Mouse (Mus musculus) G1E (cell line): ENCODE data around the gene Coasy.

Experiments used
- CTCF ChIP-seq: IDR thresholded peaks from 2 replicates; pipeline ENCODE4 v1.5.1; 2012; ENCODE audit warnings: low read depth, low read length, inconsistent platforms, mixed read lengths
- GATA1 ChIP-seq: IDR thresholded peaks from 2 replicates; pipeline ENCODE4 v1.6.1; 2012; ENCODE audit warnings: borderline replicate concordance, low read length, inconsistent platforms, mixed read lengths
- GATA2 ChIP-seq: IDR thresholded peaks from 2 replicates; pipeline ENCODE4 v1.6.1; 2012; ENCODE audit warnings: low read depth, low read length, inconsistent platforms, borderline replicate concordance
- POLR2AphosphoS5 ChIP-seq: IDR thresholded peaks from 2 replicates; pipeline ENCODE4 v1.6.1; 2012; ENCODE audit warnings: low read depth, low read length, inconsistent platforms; ENCODE audit not compliant: insufficient replicate concordance
- TAL1 ChIP-seq: conservative IDR thresholded peaks from 2 replicates; pipeline ENCODE4 v1.6.1; 2012; ENCODE audit warnings: low read depth, low read length, inconsistent platforms, mixed read lengths

DNA sequence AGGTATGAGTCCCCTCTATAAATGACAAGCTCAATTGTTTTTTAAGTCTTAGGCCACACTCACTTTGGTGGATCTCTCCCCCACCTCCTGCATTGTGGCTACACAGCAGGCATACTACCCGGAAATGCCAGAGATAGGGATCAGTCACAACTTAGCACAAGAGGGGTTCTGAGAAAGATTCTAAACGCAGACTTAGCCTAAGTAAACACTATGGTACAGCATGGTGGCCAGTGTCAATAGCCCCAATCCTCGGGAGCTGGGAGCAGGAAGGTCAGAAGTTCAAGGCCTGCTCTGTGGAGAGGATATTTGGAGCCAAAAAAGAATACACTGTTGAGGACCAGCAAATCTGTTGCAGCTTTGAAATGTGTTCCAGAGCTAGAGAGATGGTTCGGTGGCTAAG lies 35.7 kb downstream of the Coasy start:
- no peak for TF ChIP-seq GATA1
- TF ChIP-seq CTCF, result no peak
- no peak for TF ChIP-seq TAL1
- no peak for TF ChIP-seq POLR2AphosphoS5
- TF ChIP-seq GATA2, result no peak
